Mouse (Mus musculus) brain, embryonic 14.5 days (tissue): ENCODE data around the gene Lysmd4.

ENCODE experiments used
- CTCF ChIP-seq: fragments of 200-500 bp; IDR thresholded peaks from 2 replicates; pipeline ENCODE4 v1.5.1; 2012; ENCODE audit warnings: inconsistent platforms, mild to moderate bottlenecking, moderate library complexity, borderline replicate concordance; ENCODE audit not compliant: insufficient read depth, insufficient read length; ENCODE audit errors: extremely low read depth
- POLR2A ChIP-seq: fragments of 200-500 bp; IDR thresholded peaks from 2 replicates; pipeline ENCODE4 v1.6.1; 2012; ENCODE audit warnings: mild to moderate bottlenecking, inconsistent platforms, borderline replicate concordance; ENCODE audit not compliant: poor library complexity, insufficient read depth, insufficient read length, severe bottlenecking; ENCODE audit errors: extremely low read depth

GRCm38 (mm10) chr7:67230640-67231140 lies 8.3 kb downstream of the Lysmd4 start:
- TF ChIP-seq POLR2A, result no peak
- no peak for TF ChIP-seq CTCF
